Mouse (Mus musculus) thymus, adult 2 months (tissue): ENCODE results near the gene Gm20388. TPM values are rescaled to one million over a fixed set of nuclear protein-coding genes. Genes with fewer than 3 reads are reported as not detected.

Experiments used
- DNase-seq: peaks from one replicate; pipeline ENCODE4 v3.0.0; 2021
- H3K27ac ChIP-seq: fragments of 200-500 bp; 2 replicates; pipeline ENCODE4 v1.5.1; 2012; ENCODE audit warnings: low read length, control low read depth; ENCODE audit not compliant: control insufficient read depth, insufficient read depth
- H3K27me3 ChIP-seq: fragments of 200-500 bp; 2 replicates; pipeline ENCODE4 v1.6.1; 2012; ENCODE audit warnings: mild to moderate bottlenecking, low read length, moderate library complexity, mixed read lengths; ENCODE audit not compliant: control insufficient read depth, insufficient read depth
- H3K36me3 ChIP-seq: fragments of 200-500 bp; 2 replicates; pipeline ENCODE4 v1.6.1; 2012; ENCODE audit warnings: mild to moderate bottlenecking, low read length, moderate library complexity; ENCODE audit not compliant: control insufficient read depth, insufficient read depth
- H3K4me1 ChIP-seq: fragments of 200-500 bp; replicated peaks from 2 replicates; pipeline ENCODE4 v1.6.1; 2012; ENCODE audit warnings: low read length; ENCODE audit not compliant: control insufficient read depth, insufficient read depth
- H3K4me3 ChIP-seq: fragments of 200-500 bp; 2 replicates; pipeline ENCODE4 v1.5.1; 2012; ENCODE audit warnings: mild to moderate bottlenecking, low read length, control low read depth, moderate library complexity; ENCODE audit not compliant: control insufficient read depth, insufficient read depth
- CTCF ChIP-seq: fragments of 200-500 bp; IDR thresholded peaks from 2 replicates; pipeline ENCODE4 v1.5.1; 2012; ENCODE audit warnings: mild to moderate bottlenecking, control low read depth, low read length, moderate library complexity, borderline replicate concordance; ENCODE audit not compliant: control insufficient read depth, poor library complexity, insufficient read depth; ENCODE audit errors: extremely low read depth
- POLR2A ChIP-seq: fragments of 200-500 bp; IDR thresholded peaks from 2 replicates; pipeline ENCODE4 v1.6.1; 2012; ENCODE audit warnings: mild to moderate bottlenecking, low read length, control low read depth, moderate library complexity; ENCODE audit not compliant: control insufficient read depth, poor library complexity, insufficient read depth; ENCODE audit errors: extremely low read depth
- WGBS: fragments of 180-500 bp; shearing (Covaris S2); methylation state at CpG from one replicate; pipeline ENCODE4 v1.1.7; 2018; 5-methylcytosine and 5-hydroxymethylcytosine counted together
- polyA plus RNA-seq: library from polyadenylated mRNA; depleted of rRNA; stranded (reverse); fragments of >200 nt; gene quantifications from 2 replicates; pipeline ENCODE4 v1.2.3, GENCODE M21; 2012

The Gm20388 gene
- polyA plus RNA-seq, 1 experiment: 103 TPM

- TF ChIP-seq CTCF: no peak
- no peak for TF ChIP-seq POLR2A
- H3K4me3 ChIP-seq: no peak overlapping the region
- 46% methylated on average over 9 of the region's 9 CpGs for WGBS
- no peaks in the 10 kb centered on the region for H3K27me3 ChIP-seq
- no peak for DNase-seq
- H3K36me3 ChIP-seq: no peaks in the 10 kb centered on the region
- H3K4me1 ChIP-seq: no peaks in the 10 kb centered on the region; the same call in 1 of the 2 replicates
- H3K27ac ChIP-seq: no peak overlapping the region
Observed at GRCm38 (mm10) chr8:122106270-122106669, 2195.6 kb downstream of the Gm20388 start.

- DNase-seq: peak; percentile 13
- WGBS: 50% methylated on average over 20 of the region's 20 CpGs
- TF ChIP-seq CTCF (no peak), POLR2A (no peak)
- no peaks in the 10 kb centered on the region; the same call in 1 of the 2 replicates for H3K27me3 ChIP-seq
- no peak overlapping the region for H3K27ac ChIP-seq
- H3K36me3 ChIP-seq: no peaks in the 10 kb centered on the region
- H3K4me1 ChIP-seq: peaks cover 19% of the 10 kb centered on the region
- no peak overlapping the region for H3K4me3 ChIP-seq
Observed at GRCm38 (mm10) chr8:122110240-122110866, 2199.7 kb downstream of the Gm20388 start.

GRCm38 (mm10) chr8:122110867-122111253 lies 2200.2 kb downstream of the Gm20388 start:
- H3K4me3 ChIP-seq: no peak overlapping the region
- no peak overlapping the region for H3K27ac ChIP-seq
- 50% methylated on average over 6 of the region's 6 CpGs for WGBS
- TF ChIP-seq POLR2A (no peak), CTCF (no peak)
- H3K4me1 ChIP-seq: peaks cover 19% of the 10 kb centered on the region
- DNase-seq: no peak
- H3K36me3 ChIP-seq: no peaks in the 10 kb centered on the region
- no peaks in the 10 kb centered on the region; the same call in 1 of the 2 replicates for H3K27me3 ChIP-seq

- no peaks in the 10 kb centered on the region for H3K36me3 ChIP-seq
- no peak for TF ChIP-seq POLR2A
- TF ChIP-seq CTCF: no peak
- no peaks in the 10 kb centered on the region; the same call in 1 of the 2 replicates for H3K27me3 ChIP-seq
- WGBS: 21% methylated on average over 11 of the region's 11 CpGs
- peaks cover 19% of the 10 kb centered on the region for H3K4me1 ChIP-seq
- no peak overlapping the region for H3K4me3 ChIP-seq
- no peak overlapping the region for H3K27ac ChIP-seq
- no peak for DNase-seq
Observed at GRCm38 (mm10) chr8:122111745-122112144, 2201.1 kb downstream of the Gm20388 start.

GRCm38 (mm10) chr8:122112264-122112965 lies 2201.8 kb downstream of the Gm20388 start:
- Histone ChIP-seq H3K4me1 (peaks cover 19% of the 10 kb centered on the region), H3K36me3 (no peaks in the 10 kb centered on the region), H3K27me3 (no peaks in the 10 kb centered on the region; the same call in 1 of the 2 replicates), H3K4me3 (no peak overlapping the region), H3K27ac (no peak overlapping the region)
- peak; percentile 11 for DNase-seq
- TF ChIP-seq POLR2A: no peak
- TF ChIP-seq CTCF: no peak
- 14% methylated on average over 14 of the region's 14 CpGs for WGBS

- Histone ChIP-seq H3K4me3 (no peak overlapping the region), H3K27me3 (no peaks in the 10 kb centered on the region; the same call in 1 of the 2 replicates), H3K27ac (no peak overlapping the region), H3K4me1 (peaks cover 19% of the 10 kb centered on the region), H3K36me3 (no peaks in the 10 kb centered on the region)
- DNase-seq: no peak
- no peak for TF ChIP-seq CTCF
- TF ChIP-seq POLR2A: no peak
- WGBS: 30% methylated on average over 2 of the region's 2 CpGs
Observed at GRCm38 (mm10) chr8:122114890-122115289, 2204.2 kb downstream of the Gm20388 start.
